Mouse (Mus musculus): ENCODE data around the gene Fto.

The Fto gene

GRCm38 (mm10) chr8:91571978-91572377, 258.7 kb downstream of the Fto start:
- no peak for DNase-seq

- no peak for DNase-seq
Observed at GRCm38 (mm10) chr8:91572630-91573029, 259.3 kb downstream of the Fto start.

GRCm38 (mm10) chr8:91575576-91575975, 262.3 kb downstream of the Fto start:
- DNase-seq = no peak

- no peak for DNase-seq
Observed at GRCm38 (mm10) chr8:91576086-91576917, 263.0 kb downstream of the Fto start.

- no peak for DNase-seq
Observed at GRCm38 (mm10) chr8:91576918-91577241, 263.6 kb downstream of the Fto start.

- DNase-seq = no peak
Observed at GRCm38 (mm10) chr8:91577605-91578004, 264.3 kb downstream of the Fto start.

GRCm38 (mm10) chr8:91584620-91585415, 271.5 kb downstream of the Fto start:
- no peak for DNase-seq

- no peak for DNase-seq
Observed at GRCm38 (mm10) chr8:91592436-91593105, 279.2 kb downstream of the Fto start.

- no peak for DNase-seq
Observed at GRCm38 (mm10) chr8:91593202-91593781, 280.0 kb downstream of the Fto start.

- DNase-seq = no peak
Observed at GRCm38 (mm10) chr8:91599349-91599837, 286.1 kb downstream of the Fto start.

- DNase-seq = no peak
Observed at GRCm38 (mm10) chr8:91603751-91604150, 290.4 kb downstream of the Fto start.

GRCm38 (mm10) chr8:91605901-91606300, 292.6 kb downstream of the Fto start:
- DNase-seq = no peak

- no peak for DNase-seq
Observed at GRCm38 (mm10) chr8:91607091-91607490, 293.8 kb downstream of the Fto start.

- DNase-seq = no peak
Observed at GRCm38 (mm10) chr8:91611191-91611590, 297.9 kb downstream of the Fto start.

- DNase-seq = no peak
Observed at GRCm38 (mm10) chr8:91611723-91612362, 298.5 kb downstream of the Fto start.

GRCm38 (mm10) chr8:91612387-91613130, 299.2 kb downstream of the Fto start:
- no peak for DNase-seq

GRCm38 (mm10) chr8:91613603-91614002, 300.3 kb downstream of the Fto start:
- DNase-seq = peak; percentile 23

GRCm38 (mm10) chr8:91615196-91615595, 301.9 kb downstream of the Fto start:
- no peak for DNase-seq

- DNase-seq = no peak
Observed at GRCm38 (mm10) chr8:91615781-91616683, 302.7 kb downstream of the Fto start.

- no peak for DNase-seq
Observed at GRCm38 (mm10) chr8:91617772-91618171, 304.4 kb downstream of the Fto start.

- DNase-seq = no peak
Observed at GRCm38 (mm10) chr8:91622757-91623156, 309.4 kb downstream of the Fto start.
